ENCODE assay signal across 7 mouse cellular contexts in genomic region chr16:44347071-44347901, GRCm38 (mm10). TPM values are rescaled to one million over a fixed set of nuclear protein-coding genes. Genes with fewer than 3 reads are reported as not detected.
DNase-seq lines count a peak whose midpoint lies in the region; ATAC-seq lines count a peak whose summit lies in the region.

Gene Spice1 (plus strand): TSS chr16:44347121.

- under 1% methylated on average over 67 of the region's 67 CpGs for WGBS in embryonic facial prominence, embryonic 10.5 days
- under 1% methylated on average over 67 of the region's 67 CpGs for WGBS in limb, embryonic 11.5 days
- WGBS in midbrain, embryonic 14.5 days, result under 1% methylated on average over 67 of the region's 67 CpGs

- no peaks in the 10 kb centered on the region for H3K9me3 ChIP-seq in embryonic facial prominence, embryonic 10.5 days
- H3K9me3 ChIP-seq in limb, embryonic 11.5 days (ENCODE audit: control insufficient read depth, low read length), result no peaks in the 10 kb centered on the region
- no peaks in the 10 kb centered on the region for H3K9me3 ChIP-seq in midbrain, embryonic 14.5 days (ENCODE audit: control insufficient read depth, low read length)

- H3K4me2 ChIP-seq in limb, embryonic 11.5 days (ENCODE audit: low read depth, severe bottlenecking), result peak within 1 kb of the TSS; percentile 60
- H3K4me2 ChIP-seq in midbrain, embryonic 14.5 days (ENCODE audit: low read length), result peak within 1 kb of the TSS; percentile 72

- H3K9ac ChIP-seq in limb, embryonic 11.5 days (ENCODE audit: low read length), result peak within 1 kb of the TSS; percentile 85
- peak within 1 kb of the TSS; percentile 56 for H3K9ac ChIP-seq in midbrain, embryonic 14.5 days (replicated peaks; ENCODE audit: low read length)

- peak within 1 kb of the TSS; percentile 83 for H3K4me3 ChIP-seq in embryonic facial prominence, embryonic 10.5 days
- peak within 1 kb of the TSS; percentile 80 for H3K4me3 ChIP-seq in limb, embryonic 11.5 days (ENCODE audit: low read depth, low read length)
- peak within 1 kb of the TSS; percentile 80 for H3K4me3 ChIP-seq in midbrain, embryonic 14.5 days (replicated peaks; ENCODE audit: low read depth, low read length)

- peaks cover 20% of the 10 kb centered on the region for H3K4me1 ChIP-seq in embryonic facial prominence, embryonic 10.5 days
- H3K4me1 ChIP-seq in limb, embryonic 11.5 days (ENCODE audit: control insufficient read depth, insufficient read depth, low read length), result peaks cover 3% of the 10 kb centered on the region; the same call in 1 of the 2 replicates
- H3K4me1 ChIP-seq in midbrain, embryonic 14.5 days (ENCODE audit: control insufficient read depth, insufficient read depth, low read length), result peaks cover 9% of the 10 kb centered on the region; the same call in 1 of the 2 replicates

- no peaks in the 10 kb centered on the region for H3K27me3 ChIP-seq in embryonic facial prominence, embryonic 10.5 days (replicated peaks; ENCODE audit: low read depth, poor library complexity, severe bottlenecking)
- no peaks in the 10 kb centered on the region for H3K27me3 ChIP-seq in limb, embryonic 11.5 days (ENCODE audit: control insufficient read depth, insufficient read depth, low read length)
- H3K27me3 ChIP-seq in midbrain, embryonic 14.5 days (ENCODE audit: control insufficient read depth, insufficient read depth, low read length), result no peaks in the 10 kb centered on the region

- peak; percentile 98 for DNase-seq in adrenal gland, postnatal 10 days
- peak; percentile 94 for DNase-seq in embryonic facial prominence, embryonic 10.5 days (ENCODE audit: low spot score)
- peak; percentile 92 for DNase-seq in kidney, adult 11 months
- peak; percentile 96 for DNase-seq in limb, embryonic 11.5 days (ENCODE audit: low spot score)
- peak; percentile 96 for DNase-seq in midbrain, embryonic 14.5 days
- DNase-seq in spleen, adult 18-20 months, result peak; percentile 91 to 97

- H3K27ac ChIP-seq in embryonic facial prominence, embryonic 10.5 days (replicated peaks), result peak within 1 kb of the TSS; percentile 93
- peak within 1 kb of the TSS; percentile 90 for H3K27ac ChIP-seq in limb, embryonic 11.5 days (replicated peaks; ENCODE audit: low read depth, low read length)
- H3K27ac ChIP-seq in midbrain, embryonic 14.5 days (replicated peaks; ENCODE audit: low read depth, low read length), result peak within 1 kb of the TSS; percentile 77

- H3K36me3 ChIP-seq in embryonic facial prominence, embryonic 10.5 days (replicated peaks), result no peaks in the 10 kb centered on the region
- H3K36me3 ChIP-seq in limb, embryonic 11.5 days (ENCODE audit: control insufficient read depth, insufficient read depth, low read length), result no peaks in the 10 kb centered on the region
- H3K36me3 ChIP-seq in midbrain, embryonic 14.5 days (ENCODE audit: control insufficient read depth, insufficient read depth, low read length), result no peaks in the 10 kb centered on the region

- peak; percentile 91 for ATAC-seq in granulocyte monocyte progenitor cell, adult 5-6 weeks (replicated peaks; ENCODE audit: poor library complexity, severe bottlenecking)
- ATAC-seq in limb, embryonic 11.5 days (ENCODE audit: insufficient number of reproducible peaks, low FRiP score, low TSS enrichment, low read depth), result peak; percentile 98
- ATAC-seq in midbrain, embryonic 14.5 days (ENCODE audit: low FRiP score, low TSS enrichment), result peak; percentile 98

RNA-seq across cellular contexts. Expression of gene Spice1, which starts in this region (rescaled TPM):
- total RNA-seq in adrenal gland, postnatal 10 days (2021), result 10 to 100 TPM; 15.3 to 20.1 TPM
- 33.9 and 34.5 TPM in 2 replicates for polyA plus RNA-seq in embryonic facial prominence, embryonic 10.5 days (2016; fragmentation: Nextera tagmentation; extraction: Ambion mirVana)
- total RNA-seq in granulocyte monocyte progenitor cell, adult 5-6 weeks (2014; fragmentation: Nextera tagmentation), result 23.0 and 37.4 TPM in 2 replicates
- 19.8 and 22.3 TPM in 2 replicates for total RNA-seq in granulocyte monocyte progenitor cell, adult 5-6 weeks (2017)
- 31.8 and 37.2 TPM in 2 replicates for polyA plus RNA-seq in limb, embryonic 11.5 days (2014; fragmentation: Nextera tagmentation; extraction: Ambion mirVana)
- polyA plus RNA-seq in midbrain, embryonic 14.5 days (2014; fragmentation: Nextera tagmentation; extraction: Ambion mirVana), result 9.6 and 16.6 TPM in 2 replicates

Comparison
In these comparisons a context has a peak if more than half of its experiments do, and no peak if none do; other contexts are left out.
1. Peak in every context shown above with its lines: DNase-seq, ATAC-seq, H3K4me3 ChIP-seq and H3K27ac ChIP-seq.